In the genomic region with DNA sequence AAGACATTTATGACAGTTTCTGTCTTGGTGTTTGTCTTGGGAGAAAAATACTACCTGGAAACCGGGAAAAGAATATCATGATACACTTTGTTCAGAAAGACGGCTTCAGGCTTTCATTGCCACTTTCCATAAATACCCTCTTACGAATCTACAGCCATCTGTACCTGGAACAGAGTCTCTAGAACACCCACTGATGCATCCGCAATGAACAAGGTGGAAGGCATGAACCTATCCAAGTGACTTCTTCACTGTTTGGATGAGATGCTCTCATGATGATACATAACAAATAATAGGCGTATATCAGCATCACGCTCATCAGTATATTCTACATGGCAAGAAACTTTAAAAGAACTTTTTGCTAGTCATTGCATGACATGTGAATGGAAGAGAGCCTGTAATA, we compare ENCODE assay signal across 27 mouse cellular contexts. TPM values are rescaled to one million over a fixed set of nuclear protein-coding genes. Genes with fewer than 3 reads are reported as not detected.
DNase-seq lines count a peak whose midpoint lies in the region; ATAC-seq lines count a peak whose summit lies in the region.
"Had no signal": no experiment of that assay in that cellular context is flagged by ENCODE, and none has a peak within 500 bp of the region (broad histone marks: within the 10 kb centered on the region; RNA-seq: fewer than 3 reads in every experiment).

No protein-coding gene starts in this region.

- no peak for DNase-seq in cerebellum, postnatal 4 days (ENCODE audit: low spot score in 2 of 2)
- peak; percentile 94 for DNase-seq in cerebellum, adult 9-10 months
- DNase-seq in cerebellum, postnatal 25 days = peak; percentile 58 to 74
- DNase-seq in thymus, postnatal 10 days (ENCODE audit: low spot score in 2 of 2) = no peak
- DNase-seq in thymus, postnatal 25 days = no peak
- DNase-seq in forebrain, embryonic 10.5 days (ENCODE audit: extremely low spot score, low spot score) = no peak
- DNase-seq: adrenal gland, adult 8-10 months; adrenal gland, postnatal 36 days; B cell, adult 2 months; gastrocnemius, postnatal 10 days; heart, adult 18-20 months; heart, postnatal 10 days; kidney, adult 18-20 months had no signal

- H3K4me1 ChIP-seq in forebrain, embryonic 10.5 days = peaks cover 10% of the 10 kb centered on the region
- H3K4me1 ChIP-seq: embryonic facial prominence, embryonic 12.5 days; heart, embryonic 10.5 days had no signal

- no peak overlapping the region for H3K27ac ChIP-seq in forebrain, embryonic 10.5 days
- H3K27ac ChIP-seq: embryonic facial prominence, embryonic 12.5 days; forebrain, embryonic 12.5 days; heart, embryonic 10.5 days; hindbrain, embryonic 13.5 days; hindbrain, postnatal 0 days had no signal

- WGBS in forebrain, embryonic 10.5 days = 90% methylated on average over 6 of the region's 6 CpGs

- H3K27me3 ChIP-seq in forebrain, embryonic 10.5 days (ENCODE audit: poor library complexity, severe bottlenecking) = no peaks in the 10 kb centered on the region
- H3K27me3 ChIP-seq: embryonic facial prominence, embryonic 12.5 days; forebrain, embryonic 12.5 days; hindbrain, embryonic 13.5 days had no signal

- no peaks in the 10 kb centered on the region for H3K9me3 ChIP-seq in forebrain, embryonic 10.5 days
- H3K9me3 ChIP-seq: embryonic facial prominence, embryonic 12.5 days; forebrain, embryonic 12.5 days; G1E; heart, embryonic 10.5 days; hindbrain, embryonic 13.5 days had no signal

- no peak overlapping the region for H3K4me3 ChIP-seq in forebrain, embryonic 10.5 days
- H3K4me3 ChIP-seq: embryonic facial prominence, embryonic 12.5 days; forebrain, embryonic 12.5 days; heart, embryonic 10.5 days; hindbrain, embryonic 13.5 days had no signal

- H3K36me3 ChIP-seq in forebrain, embryonic 10.5 days (replicated peaks) = no peaks in the 10 kb centered on the region
- H3K36me3 ChIP-seq: embryonic facial prominence, embryonic 12.5 days; forebrain, embryonic 12.5 days; G1E; heart, embryonic 10.5 days; hindbrain, embryonic 13.5 days had no signal

- ATAC-seq in cerebellum, adult (ENCODE audit: insufficient number of reproducible peaks, low FRiP score, low TSS enrichment) = peak; percentile 87
- ATAC-seq: CD4-positive, CD25-positive, alpha-beta regulatory T cell, adult 4 months; forebrain, embryonic 16.5 days; hindbrain, postnatal 0 days had no signal

RNA-seq across cellular contexts. Expression of a gene that starts 1.8 kb away (rescaled TPM):
- polyA plus RNA-seq in forebrain, embryonic 10.5 days (2016; fragmentation: Nextera tagmentation; extraction: Ambion mirVana) = not detected in 2 replicates
- polyA plus RNA-seq: brain, embryonic 14.5 days; CD4-positive, CD25-positive, alpha-beta regulatory T cell, adult 4 months; cortical plate, adult 2 months; embryonic facial prominence, embryonic 12.5 days; forebrain, embryonic 12.5 days; forebrain, embryonic 16.5 days; frontal cortex, adult 2 months; G1E; heart, embryonic 10.5 days; heart, embryonic 14.5 days; hindbrain, embryonic 13.5 days; hindbrain, postnatal 0 days; intestine, embryonic 14.5 days had no signal

Comparison
In these comparisons a context has a peak if more than half of its experiments do, and no peak if none do; other contexts are left out.
1. DNase-seq: peak in cerebellum, adult 9-10 months (single experiment) and cerebellum, postnatal 25 days (2 of 2); none in cerebellum, postnatal 4 days (0 of 2), thymus, postnatal 10 days (0 of 2), thymus, postnatal 25 days (single experiment) and forebrain, embryonic 10.5 days (single experiment).